Mouse (Mus musculus) T-helper 17 cell (primary cell): ENCODE results near the gene Nacc1.

ENCODE experiments used
- in situ Hi-C, 2 experiments: fragments of 300-600 bp; cut with MboI, MseI; formaldehyde crosslinking; loops; 1 replicate in 1 of 2; 2 replicates in 1 of 2; pipeline ENCODE4 v1.15.1; 2025; ENCODE audit warnings: high pct_unique_total_duplicates in 2 of 2

The Nacc1 gene

GRCm38 (mm10) chr8:84715893-84716468, 28.3 kb upstream of the Nacc1 start:
- in situ Hi-C loops: loop anchor here in 1 of 2 experiments (10.0 kb wide), 1 partner anchor 89 kb away; the partner anchor contains the start of gene Nfix

GRCm38 (mm10) chr8:84714161-84714560, 26.5 kb upstream of the Nacc1 start:
- in situ Hi-C loops: loop anchor here (5.0 to 10.0 kb wide), 2 partner anchors 91 to 108 kb away; partner anchors contain the start of genes Dand5 (in 1 of the 2) and Nfix (in 1 of the 2)

GRCm38 (mm10) chr8:84713381-84713780, 25.7 kb upstream of the Nacc1 start:
- in situ Hi-C loops: loop anchor here (5.0 to 10.0 kb wide), 2 partner anchors 91 to 109 kb away; partner anchors contain the start of genes Dand5 (in 1 of the 2) and Nfix (in 1 of the 2)

DNA sequence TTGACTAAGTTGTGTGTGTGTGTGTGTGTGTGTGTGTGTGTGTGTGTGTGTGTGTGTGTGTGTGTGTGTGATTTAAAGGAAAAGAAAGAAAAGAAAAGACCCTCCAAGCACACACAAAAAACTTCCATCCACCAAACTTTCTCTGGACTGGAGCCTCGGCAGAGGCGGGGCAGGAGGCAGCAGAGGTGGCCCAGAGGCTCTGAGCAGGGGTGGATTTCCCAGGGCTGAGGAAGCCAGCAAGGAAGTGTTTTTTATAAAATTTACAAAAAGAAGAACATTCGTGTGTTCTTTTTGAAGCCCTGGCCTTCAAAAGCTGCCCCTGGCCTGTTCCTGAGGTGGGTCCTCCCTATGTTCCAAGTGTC, 25.1 kb upstream of the Nacc1 start:
- in situ Hi-C loops: loop anchor here (5.0 to 10.0 kb wide), 2 partner anchors 92 to 110 kb away; partner anchors contain the start of genes Dand5 (in 1 of the 2) and Nfix (in 1 of the 2)

DNA sequence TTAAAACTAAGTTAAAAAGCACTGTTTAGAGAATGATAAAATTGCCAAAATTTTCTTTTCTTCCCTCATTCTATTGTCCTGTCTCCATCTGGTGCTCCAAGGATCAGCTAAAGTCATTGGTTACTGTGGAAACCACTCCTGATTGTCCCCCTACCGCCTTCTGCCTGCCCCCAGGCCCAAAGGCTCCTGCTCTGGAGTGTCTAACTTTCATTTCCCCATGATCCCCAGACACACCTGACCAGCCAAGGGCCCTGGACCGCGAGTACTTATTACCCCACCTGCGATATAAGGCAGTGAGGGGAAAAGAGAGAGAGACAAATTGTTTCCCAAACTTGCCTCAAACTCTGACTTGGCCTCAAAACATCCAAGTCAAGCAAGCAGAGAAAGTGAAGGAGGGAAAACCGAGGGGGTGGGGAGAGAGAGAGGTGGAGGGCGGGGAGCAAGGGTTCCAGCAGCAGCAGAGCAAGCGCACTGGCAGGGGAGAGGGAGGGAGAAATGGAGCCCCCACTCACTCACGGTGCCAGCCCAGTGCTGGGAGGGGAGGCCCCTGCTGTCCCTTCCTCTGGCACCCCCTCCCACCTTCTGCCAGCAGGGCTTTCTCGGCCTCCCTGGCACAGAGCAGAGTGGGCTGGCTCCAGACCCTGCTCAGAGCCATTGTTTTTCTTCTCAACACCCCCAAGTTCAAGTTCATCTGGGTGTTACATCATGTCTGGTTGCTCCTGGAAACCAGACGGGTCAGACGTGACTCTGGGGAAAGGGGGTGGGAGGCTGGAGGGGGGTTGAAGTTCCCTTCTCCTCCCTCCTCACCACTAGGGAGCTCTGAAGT, 24.5 kb upstream of the Nacc1 start:
- in situ Hi-C loops: loop anchor here (5.0 to 10.0 kb wide), 2 partner anchors 93 to 110 kb away; partner anchors contain the start of genes Dand5 (in 1 of the 2) and Nfix (in 1 of the 2)

- in situ Hi-C loops: loop anchor here (5.0 to 10.0 kb wide), 2 partner anchors 93 to 111 kb away; partner anchors contain the start of genes Dand5 (in 1 of the 2) and Nfix (in 1 of the 2)
These were observed 23.6 kb upstream of the Nacc1 start for GRCm38 (mm10) chr8:84711312-84711711.

- in situ Hi-C loops: loop anchor here (5.0 to 10.0 kb wide), 2 partner anchors 95 to 112 kb away; partner anchors contain the start of genes Dand5 (in 1 of the 2) and Nfix (in 1 of the 2)
These were observed 22.3 kb upstream of the Nacc1 start for GRCm38 (mm10) chr8:84709931-84710330.

DNA sequence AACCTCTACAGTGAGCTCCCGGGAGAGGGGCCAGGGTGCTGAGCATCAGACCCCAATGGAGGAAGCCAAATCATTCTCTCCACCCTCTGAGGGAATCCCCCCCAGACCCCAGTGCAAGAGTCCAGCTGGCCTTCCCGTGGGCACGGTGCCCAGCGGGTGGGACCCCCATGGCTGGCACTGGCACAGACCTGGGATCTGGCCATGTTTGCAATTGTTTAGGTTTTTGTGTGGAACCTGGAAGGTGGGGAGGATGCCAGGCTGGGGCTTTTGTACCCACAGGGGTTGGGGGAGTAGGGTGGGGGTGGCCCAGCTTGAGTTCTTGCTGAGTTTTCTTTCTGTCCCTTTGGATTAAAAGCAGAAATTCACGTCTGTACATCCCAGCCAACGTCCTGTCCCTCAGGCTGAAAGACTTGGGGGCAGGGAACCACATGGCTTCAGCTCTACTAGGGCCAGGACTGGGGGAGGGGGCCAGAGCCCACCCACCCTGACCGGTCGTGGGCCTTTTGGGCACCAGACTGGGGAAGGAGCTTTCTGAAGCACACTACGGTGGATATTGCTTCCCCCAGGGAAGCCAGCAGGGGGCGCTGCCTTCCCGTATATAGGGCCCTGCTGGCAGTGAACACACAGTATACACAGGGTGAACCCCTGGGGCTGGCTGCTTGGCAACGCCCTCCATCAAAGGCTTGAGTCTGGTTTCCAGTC, 21.3 kb upstream of the Nacc1 start:
- in situ Hi-C loops: no loop called here

DNA sequence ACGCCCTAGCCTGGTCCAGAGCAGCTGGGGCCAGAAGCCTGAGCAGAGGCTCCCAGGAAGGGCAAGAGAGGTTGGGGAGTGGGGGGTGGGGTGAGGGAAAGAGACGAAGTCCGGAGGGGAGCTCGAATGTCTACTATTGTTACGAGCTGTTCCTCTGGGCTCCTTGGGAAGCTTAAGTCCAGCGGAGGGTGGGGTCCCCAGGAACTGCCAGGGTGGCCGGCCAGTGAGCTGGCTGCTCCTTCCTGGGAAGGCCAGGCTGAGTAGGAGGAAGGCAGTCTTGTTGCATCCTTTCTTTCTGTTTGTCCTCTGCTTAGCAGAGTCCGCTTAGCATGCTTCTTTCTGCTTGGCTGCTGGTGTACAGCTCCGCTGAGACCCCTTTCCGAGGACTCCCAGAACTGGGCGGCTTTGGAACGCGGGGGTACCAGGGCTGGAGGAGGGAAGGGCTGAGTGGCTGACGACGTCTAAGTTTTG, 20.4 kb upstream of the Nacc1 start:
- in situ Hi-C loops: no loop called here

DNA sequence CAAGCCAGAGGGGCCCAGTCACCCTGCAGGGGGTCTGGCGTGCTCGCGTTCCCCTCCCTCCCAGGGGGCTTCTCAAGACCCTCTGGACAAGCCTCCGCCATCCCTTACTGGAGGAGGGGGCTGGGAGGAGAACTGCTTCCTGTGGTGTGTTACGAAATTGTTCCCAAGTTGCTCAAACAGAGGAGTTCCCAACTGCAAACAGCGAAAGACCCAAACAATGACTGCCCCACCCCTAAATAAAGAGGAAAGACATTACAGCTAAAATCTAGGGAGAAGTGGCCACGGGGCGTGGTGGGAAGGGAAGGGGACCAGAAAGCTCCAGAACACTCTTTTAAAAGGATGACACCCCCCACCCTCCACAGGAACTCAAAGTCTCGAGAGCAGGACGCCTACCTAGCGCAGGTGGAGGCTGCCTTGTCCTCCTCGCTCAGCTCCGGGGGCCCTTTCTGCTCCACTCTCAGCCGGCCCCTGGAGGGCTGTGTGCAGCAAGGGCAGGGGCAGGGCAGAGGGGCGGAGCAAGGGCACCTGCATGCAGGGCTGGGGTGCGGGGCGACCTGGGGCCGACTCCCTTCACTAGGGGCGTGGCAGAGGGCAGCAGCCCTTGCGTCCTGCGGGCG, 19.7 kb upstream of the Nacc1 start:
- in situ Hi-C loops: no loop called here

DNA sequence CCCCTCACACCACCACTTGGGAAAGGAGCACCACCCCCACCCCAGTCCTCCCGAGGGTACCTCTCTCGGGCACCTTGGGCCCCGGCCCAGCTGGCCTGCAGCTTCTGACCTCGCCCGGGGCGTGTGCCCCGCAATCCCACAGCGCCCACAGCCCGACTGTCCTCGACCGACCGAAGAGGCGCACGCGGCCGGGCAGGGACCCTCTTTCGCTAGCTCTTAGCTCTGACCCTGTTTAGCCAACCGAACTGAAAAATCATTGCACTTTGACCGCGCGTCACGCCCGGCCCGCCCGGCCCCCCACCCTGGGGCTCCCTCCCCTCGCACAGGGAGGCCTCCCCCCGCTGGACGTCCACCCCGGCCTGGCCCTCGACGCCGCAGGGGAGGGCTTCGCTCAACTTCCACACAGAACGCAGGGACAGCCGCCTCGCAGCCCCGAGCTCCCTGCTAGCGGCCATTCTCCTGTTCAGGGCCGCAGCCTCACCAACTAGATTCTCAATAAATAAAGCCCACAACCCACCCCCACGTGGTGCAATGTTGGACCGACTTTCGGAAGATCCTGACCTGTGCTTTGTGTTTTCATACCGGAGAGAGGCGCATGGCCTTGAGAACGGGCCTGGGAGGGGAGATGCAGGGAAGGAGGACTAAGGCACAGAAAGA, 19.1 kb upstream of the Nacc1 start:
- in situ Hi-C loops: no loop called here

DNA sequence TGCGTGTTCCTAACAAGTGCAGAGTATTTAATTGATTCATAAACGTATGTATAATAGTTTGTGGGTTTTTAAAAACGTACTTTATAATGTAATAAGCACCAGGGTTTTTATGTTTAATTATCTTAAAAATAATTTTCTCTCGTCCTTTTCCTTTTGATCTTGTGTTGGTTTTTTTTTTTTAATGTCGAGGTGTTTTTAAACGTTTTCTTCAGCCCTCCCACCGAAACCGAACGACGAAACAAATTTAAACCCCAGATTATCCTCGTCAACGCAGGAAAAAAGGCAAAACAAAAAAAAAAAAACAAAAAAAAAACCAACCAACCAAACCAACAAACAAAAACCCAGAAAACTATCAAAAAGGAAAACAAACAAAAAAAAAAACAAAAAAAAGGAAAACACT, 18.3 kb upstream of the Nacc1 start:
- in situ Hi-C loops: no loop called here

GRCm38 (mm10) chr8:84704867-84705831, 17.5 kb upstream of the Nacc1 start:
- in situ Hi-C loops: no loop called here

GRCm38 (mm10) chr8:84704356-84704755, 16.7 kb upstream of the Nacc1 start:
- in situ Hi-C loops: no loop called here

DNA sequence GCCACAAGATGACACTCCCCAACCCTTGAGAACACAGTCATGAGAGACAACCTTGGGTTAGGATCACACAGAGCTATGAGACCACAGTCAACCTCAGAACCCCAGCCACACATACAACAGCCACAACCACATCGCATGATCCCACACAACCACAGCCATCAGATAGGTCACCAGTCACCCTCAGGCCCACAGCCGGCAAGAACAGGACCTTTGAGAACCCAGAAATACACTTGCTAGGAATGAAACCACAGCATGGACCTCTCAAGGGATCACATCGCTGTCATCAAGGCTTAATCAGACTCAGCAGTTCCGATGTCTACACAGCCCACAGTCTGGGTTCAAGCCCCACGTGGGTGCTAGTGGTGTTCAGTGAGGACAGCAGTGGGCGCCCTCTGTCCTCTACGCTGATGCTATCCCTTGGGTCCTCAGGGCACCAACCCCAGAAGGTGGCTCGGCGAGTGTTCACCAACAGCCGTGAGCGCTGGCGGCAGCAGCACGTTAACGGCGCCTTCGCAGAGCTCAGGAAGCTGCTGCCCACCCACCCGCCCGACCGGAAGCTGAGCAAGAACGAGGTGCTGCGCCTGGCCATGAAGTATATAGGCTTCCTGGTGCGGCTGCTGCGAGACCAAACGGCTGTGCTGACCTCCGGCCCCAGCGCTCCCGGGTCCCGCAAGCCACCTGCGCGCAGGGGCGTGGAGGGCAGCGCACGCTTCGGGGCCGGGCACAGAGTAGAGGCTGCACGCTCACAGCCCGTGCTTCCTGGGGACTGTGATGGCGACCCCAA, 16.0 kb upstream of the Nacc1 start:
- in situ Hi-C loops: no loop called here

- in situ Hi-C loops: no loop called here
These were observed 15.4 kb upstream of the Nacc1 start for GRCm38 (mm10) chr8:84702963-84703465.

- in situ Hi-C loops: no loop called here
These were observed 14.9 kb upstream of the Nacc1 start for GRCm38 (mm10) chr8:84702561-84702960.
